Comparison of ENCODE assay signal across 29 mouse cellular contexts in genomic region chr4:87298129-87298528, GRCm38 (mm10).
DNase-seq lines count a peak whose midpoint lies in the region; ATAC-seq lines count a peak whose summit lies in the region.
"Had no signal": no experiment of that assay in that cellular context is flagged by ENCODE, and none has a peak within 500 bp of the region (broad histone marks: within the 10 kb centered on the region; RNA-seq: fewer than 3 reads in every experiment).

No protein-coding gene starts in this region.

- H3K4me1 ChIP-seq in hindbrain, embryonic 15.5 days (replicated peaks) = no peaks in the 10 kb centered on the region
- no peaks in the 10 kb centered on the region for H3K4me1 ChIP-seq in hindbrain, embryonic 11.5 days (replicated peaks; ENCODE audit: control insufficient read depth, insufficient read depth, low read length)
- H3K4me1 ChIP-seq: embryonic facial prominence, embryonic 15.5 days; heart, embryonic 15.5 days; intestine, embryonic 15.5 days; limb, embryonic 15.5 days; lung, embryonic 15.5 days; megakaryocyte, embryonic 14.5 days had no signal

- no peak overlapping the region for H3K9ac ChIP-seq in hindbrain, embryonic 15.5 days
- no peak overlapping the region for H3K9ac ChIP-seq in hindbrain, embryonic 11.5 days (ENCODE audit: low read depth, low read length)
- H3K9ac ChIP-seq: embryonic facial prominence, embryonic 15.5 days; heart, embryonic 15.5 days; intestine, embryonic 15.5 days; limb, embryonic 15.5 days; liver, embryonic 14.5 days; lung, embryonic 15.5 days had no signal

- 70% methylated on average over 5 of the region's 5 CpGs for WGBS in hindbrain, embryonic 15.5 days
- 83% methylated on average over 5 of the region's 5 CpGs for WGBS in hindbrain, embryonic 11.5 days

- H3K4me3 ChIP-seq in hindbrain, embryonic 15.5 days = no peak overlapping the region
- H3K4me3 ChIP-seq in hindbrain, embryonic 11.5 days (ENCODE audit: low read depth, low read length) = no peak overlapping the region
- H3K4me3 ChIP-seq: embryonic facial prominence, embryonic 15.5 days; heart, embryonic 15.5 days; intestine, embryonic 15.5 days; layer of hippocampus, adult 2 months; limb, embryonic 15.5 days; lung, embryonic 15.5 days; megakaryocyte, embryonic 14.5 days had no signal

- ATAC-seq in hindbrain, embryonic 15.5 days (ENCODE audit: low FRiP score, low read depth) = 0 out of 2 replicates have a peak, but pooled peaks have one; percentile 30
- ATAC-seq in hindbrain, embryonic 11.5 days (ENCODE audit: low FRiP score) = no peak
- ATAC-seq: forebrain, embryonic 16.5 days; hindbrain, embryonic 16.5 days; intestine, embryonic 15.5 days had no signal

- intact Hi-C loops in left cerebral cortex, postnatal 10 days (cut with DNase I) = no loop called here

- H3K4me2 ChIP-seq in hindbrain, embryonic 15.5 days = no peak overlapping the region
- no peak overlapping the region for H3K4me2 ChIP-seq in hindbrain, embryonic 11.5 days (replicated peaks; ENCODE audit: low read depth, low read length)
- H3K4me2 ChIP-seq: embryonic facial prominence, embryonic 15.5 days; heart, embryonic 15.5 days; intestine, embryonic 15.5 days; limb, embryonic 15.5 days; lung, embryonic 15.5 days had no signal

- DNase-seq in hindbrain, embryonic 11.5 days (ENCODE audit: low spot score) = no peak
- DNase-seq in right cerebral cortex, adult 18-20 months = peak; percentile 4
- no peak for DNase-seq in right cerebral cortex, postnatal 14 days
- DNase-seq in NIH3T3 (ENCODE audit: low read depth) = peak; percentile 3
- DNase-seq in cerebellum, adult 18-20 months = no peak
- DNase-seq in left cerebral cortex, postnatal 10 days (ENCODE audit: extremely low spot score in 1 of 2, low spot score in 2 of 2) = no peak
- DNase-seq: adrenal gland, adult 2 months; cerebellum, adult 2 months; cerebellum, postnatal 25 days; embryo, embryonic 11 days; gastrocnemius, postnatal 25 days; heart, adult 18-20 months; heart, postnatal 36 days; kidney, adult 8-10 months; kidney, postnatal 10 days; lung, postnatal 36 days; right cerebral cortex, postnatal 4 days; thymus, postnatal 25 days had no signal

- H3K27ac ChIP-seq in hindbrain, embryonic 15.5 days (replicated peaks) = no peak overlapping the region
- no peak overlapping the region for H3K27ac ChIP-seq in hindbrain, embryonic 11.5 days (ENCODE audit: low read depth, low read length)
- H3K27ac ChIP-seq: embryonic facial prominence, embryonic 15.5 days; heart, embryonic 15.5 days; intestine, embryonic 15.5 days; layer of hippocampus, adult 2 months; limb, embryonic 15.5 days; liver, embryonic 14.5 days; lung, embryonic 15.5 days had no signal

- no peaks in the 10 kb centered on the region for H3K27me3 ChIP-seq in hindbrain, embryonic 15.5 days
- no peaks in the 10 kb centered on the region for H3K27me3 ChIP-seq in hindbrain, embryonic 11.5 days (ENCODE audit: control insufficient read depth, insufficient read depth, low read length)
- H3K27me3 ChIP-seq: embryonic facial prominence, embryonic 15.5 days; heart, embryonic 15.5 days; intestine, embryonic 15.5 days; limb, embryonic 15.5 days; lung, embryonic 15.5 days; megakaryocyte, embryonic 14.5 days had no signal

- H3K36me3 ChIP-seq in hindbrain, embryonic 15.5 days = no peaks in the 10 kb centered on the region
- no peaks in the 10 kb centered on the region for H3K36me3 ChIP-seq in hindbrain, embryonic 11.5 days (ENCODE audit: control insufficient read depth, insufficient read depth, low read length)
- H3K36me3 ChIP-seq: embryonic facial prominence, embryonic 15.5 days; heart, embryonic 15.5 days; intestine, embryonic 15.5 days; limb, embryonic 15.5 days; lung, embryonic 15.5 days had no signal

- H3K9me3 ChIP-seq in hindbrain, embryonic 15.5 days = no peaks in the 10 kb centered on the region
- no peaks in the 10 kb centered on the region for H3K9me3 ChIP-seq in hindbrain, embryonic 11.5 days (ENCODE audit: control insufficient read depth, low read length)
- H3K9me3 ChIP-seq: embryonic facial prominence, embryonic 15.5 days; heart, embryonic 15.5 days; intestine, embryonic 15.5 days; limb, embryonic 15.5 days; lung, embryonic 15.5 days; megakaryocyte, embryonic 14.5 days had no signal

Comparison
In these comparisons a context has a peak if more than half of its experiments do, and no peak if none do; other contexts are left out.
1. DNase-seq: peak in right cerebral cortex, adult 18-20 months (single experiment) and NIH3T3 (single experiment); none in hindbrain, embryonic 11.5 days (single experiment), right cerebral cortex, postnatal 14 days (single experiment), cerebellum, adult 18-20 months (0 of 2) and left cerebral cortex, postnatal 10 days (0 of 2).